Mouse (Mus musculus) adrenal gland, postnatal 4 days (tissue): ENCODE measurements around the gene Serpina3b. TPM values are rescaled to one million over a fixed set of nuclear protein-coding genes. Genes with fewer than 3 reads are reported as not detected.

Source experiments
- DNase-seq, 2 experiments: peaks; one replicate each; pipeline ENCODE4 v3.0.0; 2021 to 2022; ENCODE audit warnings: low spot score in 2 of 2, mixed read lengths in 2 of 2
- total RNA-seq, 2 experiments: library from RNA; stranded (reverse); gene quantifications; 2 replicates each; pipeline ENCODE4 v1.2.3; 2021

Serpina3b gene
- total RNA-seq, 2 experiments from 2014 or later, result 0.70 TPM; not detected in 1

DNA sequence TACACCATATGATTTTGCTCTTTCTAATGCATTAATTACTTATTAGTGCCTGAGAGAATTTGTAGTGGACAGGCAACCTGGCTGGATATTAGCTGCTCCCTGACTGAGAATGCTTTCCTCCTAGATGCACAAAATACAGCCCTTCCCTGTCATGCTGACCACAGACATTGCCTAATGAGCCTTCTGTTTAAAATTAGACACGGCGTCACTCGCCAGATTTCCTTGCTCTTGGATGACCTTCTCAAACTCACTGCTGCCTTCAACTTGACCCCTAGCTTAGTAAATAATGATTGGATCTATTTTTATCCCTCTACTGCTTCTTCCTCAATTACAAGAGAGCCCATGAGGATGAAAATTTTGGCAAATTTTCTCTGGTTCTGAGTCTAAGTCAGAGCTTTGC is 47.0 kb downstream of the Serpina3b start:
- no peak for DNase-seq

DNA sequence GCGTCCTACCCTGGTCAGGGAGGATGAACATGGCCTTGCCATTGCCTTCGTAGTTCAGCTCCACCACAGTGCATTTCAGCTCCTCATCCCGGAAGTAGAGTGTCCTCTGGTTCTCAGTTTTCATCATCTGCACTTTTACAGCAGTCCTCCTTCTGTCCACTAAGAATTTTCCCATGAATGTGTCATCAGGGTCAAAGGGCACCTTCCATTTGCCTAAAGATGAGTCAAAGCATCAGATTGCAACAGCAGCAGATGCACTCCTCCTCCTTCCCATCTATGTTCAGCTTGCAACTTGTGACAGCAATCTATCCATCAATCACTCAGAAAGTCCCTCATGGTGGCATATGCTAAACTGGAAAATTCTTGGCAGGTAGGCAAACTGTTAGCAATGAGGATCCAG is 47.8 kb downstream of the Serpina3b start:
- no peak for DNase-seq

DNA sequence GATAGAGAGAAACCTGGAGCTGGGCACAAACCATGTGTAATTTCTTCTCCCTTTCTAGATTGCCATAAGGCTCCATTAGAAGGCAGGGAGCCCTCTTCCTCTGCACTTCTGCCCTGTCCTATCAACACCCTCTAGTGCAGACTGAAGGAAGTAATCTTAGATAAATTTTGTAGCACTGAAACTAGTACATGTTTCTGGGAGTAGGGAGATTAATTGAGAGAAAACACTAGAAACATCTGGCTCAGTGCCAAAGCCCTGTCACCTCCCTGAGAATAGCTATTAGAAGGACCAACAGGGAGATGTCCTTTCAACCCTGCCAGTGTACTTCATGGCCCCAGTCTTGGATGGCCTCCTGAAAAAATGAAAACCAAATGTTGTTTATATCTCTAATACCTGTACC is 50.8 kb downstream of the Serpina3b start:
- DNase-seq, result no peak

DNA sequence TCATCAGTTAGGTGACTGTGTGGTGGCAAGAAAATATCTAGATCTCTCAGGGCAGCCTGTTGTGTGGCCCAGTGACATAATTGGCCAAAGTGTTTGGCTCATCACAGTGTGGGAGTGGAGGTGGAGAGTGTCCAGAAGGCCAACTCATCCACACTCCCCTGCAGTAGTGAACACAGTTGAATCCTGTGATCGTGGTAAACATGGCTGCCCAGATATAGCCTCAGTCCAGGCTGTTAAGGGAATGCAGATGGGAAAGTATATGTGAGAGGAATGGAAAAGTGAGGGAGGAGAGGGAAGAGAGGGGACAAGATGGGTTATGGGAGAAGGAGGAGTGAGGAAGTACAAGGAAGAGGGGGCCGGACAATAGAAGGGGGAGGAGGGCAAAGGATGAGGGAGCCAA is 51.2 kb downstream of the Serpina3b start:
- no peak for DNase-seq

DNA sequence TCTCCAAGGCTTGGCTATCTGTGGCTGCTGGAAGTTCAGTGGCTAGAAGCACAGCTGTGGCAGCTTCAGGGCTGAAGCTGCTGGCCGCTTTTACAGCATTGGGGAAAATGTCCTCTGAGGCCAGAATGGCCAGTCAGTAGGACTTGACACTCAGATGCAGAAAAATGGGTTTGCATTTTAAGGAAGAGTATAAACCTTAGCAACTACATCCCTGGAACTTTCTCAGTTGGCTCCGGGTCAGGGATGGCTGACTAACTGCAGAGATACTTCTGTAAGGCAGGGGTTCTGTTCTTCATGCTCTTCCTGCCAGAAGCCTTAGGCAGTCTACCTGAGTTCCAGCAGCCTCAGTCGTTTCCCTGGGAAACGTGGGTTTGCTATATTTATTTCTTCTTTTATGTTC is 57.2 kb downstream of the Serpina3b start:
- DNase-seq, result no peak

DNA sequence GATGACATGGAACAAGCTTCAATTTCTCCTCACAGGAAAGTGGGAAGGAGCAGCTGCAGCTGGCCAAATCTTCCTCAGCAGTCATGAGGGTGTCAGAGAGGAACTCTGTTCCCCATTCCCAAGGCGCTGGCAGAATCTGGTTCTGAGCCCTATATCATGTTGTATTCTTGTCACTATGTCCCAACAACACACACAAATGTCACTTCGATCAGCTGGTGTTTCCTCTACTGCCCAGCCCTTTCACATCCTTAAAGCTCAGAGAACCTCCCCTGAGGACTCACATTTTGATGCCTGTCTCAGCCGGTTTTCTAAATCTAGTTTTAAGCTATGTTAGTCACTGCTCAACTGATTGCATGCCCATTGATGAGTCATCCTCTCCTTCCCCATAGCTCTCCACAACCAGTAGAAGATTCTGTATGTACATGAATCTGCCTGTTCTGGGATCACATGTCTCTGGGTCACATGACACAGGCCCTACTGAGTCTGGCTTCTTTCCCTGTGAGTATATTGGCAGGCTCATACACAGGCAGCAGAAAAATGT is 58.3 kb downstream of the Serpina3b start:
- no peak for DNase-seq

Other genes with a start within 250 kb of the Serpina3b start
- gene Serpina1c, start 223.1 kb upstream of the Serpina3b start, total RNA-seq, result 100 to 1,000 TPM in 1 of 2 experiments, 1 to 10 TPM in 1; 9.0 to 275 TPM
- 100 to 1,000 TPM in 1 of 2 experiments, 1 to 10 TPM in 1; 8.3 to 423 TPM for gene Serpina1e, start 169.0 kb upstream of the Serpina3b start, total RNA-seq
- 10 to 100 TPM in 1 of 2 experiments, under 1 TPM in 1; 0.53 to 23.8 TPM for gene Serpina11, start 138.0 kb upstream of the Serpina3b start, total RNA-seq
- under 1 TPM in 1 of 2 experiments, not detected in 1; 0.17 TPM for gene Serpina9, start 114.2 kb upstream of the Serpina3b start, total RNA-seq
- gene Serpina12, start 83.6 kb upstream of the Serpina3b start, total RNA-seq, result under 1 TPM in 1 of 2 experiments, not detected in 1; 0.08 TPM
- gene Serpina5, start 26.9 kb upstream of the Serpina3b start, total RNA-seq, result under 1 TPM; 0.22 to 0.51 TPM
- not detected for gene Serpina3a, start 15.3 kb upstream of the Serpina3b start, total RNA-seq
- 1 to 10 TPM; 2.0 to 3.2 TPM for gene Serpina3c, start 25.9 kb downstream of the Serpina3b start, total RNA-seq
- 1 to 10 TPM in 1 of 2 experiments, under 1 TPM in 1; 0.84 to 1.9 TPM for gene Serpina3f, start 86.5 kb downstream of the Serpina3b start, total RNA-seq
- gene Serpina3g, start 108.2 kb downstream of the Serpina3b start, total RNA-seq, result 10 to 100 TPM; 10.4 to 20.9 TPM
- gene Serpina3i, start 135.1 kb downstream of the Serpina3b start, total RNA-seq, result under 1 TPM; 0.28 to 0.50 TPM
- gene Serpina3j, start 186.6 kb downstream of the Serpina3b start, total RNA-seq, result not detected
- 100 to 1,000 TPM in 1 of 2 experiments, 1 to 10 TPM in 1; 2.3 to 117 TPM for gene Serpina3k, start 210.5 kb downstream of the Serpina3b start, total RNA-seq
- gene Serpina3m, start 210.5 kb downstream of the Serpina3b start, total RNA-seq, result 10 to 100 TPM in 1 of 2 experiments, 1 to 10 TPM in 1; 1.1 to 35.8 TPM